Mouse (Mus musculus) thymus, adult 2 months (tissue): ENCODE measurements around the gene Tnnc1. TPM values are rescaled to one million over a fixed set of nuclear protein-coding genes. Genes with fewer than 3 reads are reported as not detected.

Experiments used
- DNase-seq: peaks from one replicate; pipeline ENCODE4 v3.0.0; 2021
- H3K27ac ChIP-seq: fragments of 200-500 bp; 2 replicates; pipeline ENCODE4 v1.5.1; 2012; ENCODE audit warnings: low read length, control low read depth; ENCODE audit not compliant: control insufficient read depth, insufficient read depth
- H3K27me3 ChIP-seq: fragments of 200-500 bp; 2 replicates; pipeline ENCODE4 v1.6.1; 2012; ENCODE audit warnings: mild to moderate bottlenecking, low read length, moderate library complexity, mixed read lengths; ENCODE audit not compliant: control insufficient read depth, insufficient read depth
- H3K36me3 ChIP-seq: fragments of 200-500 bp; 2 replicates; pipeline ENCODE4 v1.6.1; 2012; ENCODE audit warnings: mild to moderate bottlenecking, low read length, moderate library complexity; ENCODE audit not compliant: control insufficient read depth, insufficient read depth
- H3K4me1 ChIP-seq: fragments of 200-500 bp; replicated peaks from 2 replicates; pipeline ENCODE4 v1.6.1; 2012; ENCODE audit warnings: low read length; ENCODE audit not compliant: control insufficient read depth, insufficient read depth
- H3K4me3 ChIP-seq: fragments of 200-500 bp; 2 replicates; pipeline ENCODE4 v1.5.1; 2012; ENCODE audit warnings: mild to moderate bottlenecking, low read length, control low read depth, moderate library complexity; ENCODE audit not compliant: control insufficient read depth, insufficient read depth
- CTCF ChIP-seq: fragments of 200-500 bp; IDR thresholded peaks from 2 replicates; pipeline ENCODE4 v1.5.1; 2012; ENCODE audit warnings: mild to moderate bottlenecking, control low read depth, low read length, moderate library complexity, borderline replicate concordance; ENCODE audit not compliant: control insufficient read depth, poor library complexity, insufficient read depth; ENCODE audit errors: extremely low read depth
- POLR2A ChIP-seq: fragments of 200-500 bp; IDR thresholded peaks from 2 replicates; pipeline ENCODE4 v1.6.1; 2012; ENCODE audit warnings: mild to moderate bottlenecking, low read length, control low read depth, moderate library complexity; ENCODE audit not compliant: control insufficient read depth, poor library complexity, insufficient read depth; ENCODE audit errors: extremely low read depth
- WGBS: fragments of 180-500 bp; shearing (Covaris S2); methylation state at CpG from one replicate; pipeline ENCODE4 v1.1.7; 2018; 5-methylcytosine and 5-hydroxymethylcytosine counted together
- polyA plus RNA-seq: library from polyadenylated mRNA; depleted of rRNA; stranded (reverse); fragments of >200 nt; gene quantifications from 2 replicates; pipeline ENCODE4 v1.2.3, GENCODE M21; 2012

Tnnc1 gene
- polyA plus RNA-seq, 1 experiment, result 103 TPM

DNA sequence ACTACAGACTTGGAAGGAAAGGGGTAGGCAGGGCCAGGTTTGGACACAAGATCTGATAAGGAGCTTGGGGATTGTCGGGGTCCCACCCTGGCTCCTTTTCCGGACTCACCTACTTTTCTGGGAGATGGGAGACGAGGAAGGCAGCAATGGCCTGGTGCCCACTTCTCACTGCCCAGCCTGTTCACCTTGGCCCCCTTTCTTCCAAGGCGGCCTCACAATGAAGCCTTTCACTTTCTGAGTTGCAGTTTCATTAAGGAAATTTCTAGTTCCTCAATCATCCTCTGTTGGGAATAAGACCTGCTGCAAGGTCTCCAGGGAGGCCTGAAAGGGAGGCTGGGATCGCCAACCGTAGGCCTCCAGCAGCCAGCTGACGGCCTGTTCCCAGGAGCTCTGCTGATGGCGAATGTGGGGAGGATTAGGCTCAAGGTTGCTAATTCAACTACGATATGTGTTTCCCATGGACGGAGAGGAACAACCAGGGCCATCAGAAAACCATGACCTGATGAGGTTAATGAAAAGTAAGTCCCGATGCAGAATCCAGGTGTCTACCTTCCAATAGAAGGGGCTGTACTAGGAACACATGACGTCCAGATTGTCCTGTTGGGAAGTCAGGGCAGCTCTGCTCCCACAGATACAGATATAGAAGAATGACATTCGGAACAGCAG is 24.4 kb downstream of the Tnnc1 start:
- no peak for TF ChIP-seq CTCF
- TF ChIP-seq POLR2A, result no peak
- DNase-seq, result no peak

DNA sequence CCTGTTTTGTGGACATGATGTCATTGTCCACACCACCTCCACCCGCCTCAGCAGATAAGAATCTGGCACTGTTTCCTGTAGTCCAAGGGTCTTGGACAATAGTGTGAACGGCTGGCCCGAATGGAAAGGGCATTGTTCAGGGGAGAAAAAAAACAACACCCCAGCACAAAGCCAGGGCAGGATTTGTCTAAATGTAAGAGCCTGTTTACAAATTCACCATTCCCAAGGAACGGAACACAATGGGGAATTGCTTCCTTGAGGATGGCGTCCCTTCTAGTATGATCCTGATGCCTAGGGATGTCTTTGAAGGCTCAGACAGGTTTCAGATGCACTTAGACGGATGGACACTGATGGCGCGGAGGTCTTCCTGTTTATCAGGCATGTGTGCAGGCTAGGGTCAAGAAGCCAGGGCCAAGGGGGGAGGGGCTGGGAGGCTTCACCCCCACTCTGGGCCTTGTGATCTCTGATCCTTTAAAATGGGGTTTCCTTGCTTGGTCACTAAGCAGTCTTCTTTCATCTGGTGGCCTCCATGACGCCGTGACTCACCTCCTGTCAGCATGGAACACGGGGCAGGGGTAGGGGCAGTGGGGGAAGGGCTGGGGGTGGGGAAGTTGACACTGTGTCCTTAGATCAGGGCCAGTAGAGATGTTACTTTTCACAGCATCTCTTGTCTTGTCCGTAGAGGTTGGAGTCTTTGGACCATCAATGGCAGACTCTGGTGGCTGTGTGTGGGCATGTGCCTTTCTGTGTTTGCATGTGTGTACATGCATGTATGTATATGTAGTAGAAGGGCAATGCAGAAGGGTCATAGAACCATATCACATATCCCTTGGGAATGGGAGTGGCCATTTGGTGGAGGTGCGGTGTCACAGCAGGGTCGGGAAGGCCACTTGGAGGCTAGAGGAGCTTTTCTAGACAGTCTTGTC is 25.2 kb downstream of the Tnnc1 start:
- Histone ChIP-seq H3K27me3 (no peaks in the 10 kb centered on the region), H3K36me3 (no peaks in the 10 kb centered on the region), H3K27ac (no peak overlapping the region), H3K4me1 (peaks cover 7% of the 10 kb centered on the region), H3K4me3 (no peak overlapping the region)
- TF ChIP-seq POLR2A, result no peak
- no peak for TF ChIP-seq CTCF
- WGBS, result 90% methylated on average over 14 of the region's 14 CpGs
- no peak for DNase-seq

More for the DNA sequence above, 24.4 kb downstream of the Tnnc1 start:
- Histone ChIP-seq H3K27ac (no peak overlapping the region), H3K4me3 (no peak overlapping the region), H3K4me1 (peaks cover 12% of the 10 kb centered on the region), H3K36me3 (no peaks in the 10 kb centered on the region), H3K27me3 (no peaks in the 10 kb centered on the region)
- 91% methylated on average over 13 of the region's 13 CpGs for WGBS

DNA sequence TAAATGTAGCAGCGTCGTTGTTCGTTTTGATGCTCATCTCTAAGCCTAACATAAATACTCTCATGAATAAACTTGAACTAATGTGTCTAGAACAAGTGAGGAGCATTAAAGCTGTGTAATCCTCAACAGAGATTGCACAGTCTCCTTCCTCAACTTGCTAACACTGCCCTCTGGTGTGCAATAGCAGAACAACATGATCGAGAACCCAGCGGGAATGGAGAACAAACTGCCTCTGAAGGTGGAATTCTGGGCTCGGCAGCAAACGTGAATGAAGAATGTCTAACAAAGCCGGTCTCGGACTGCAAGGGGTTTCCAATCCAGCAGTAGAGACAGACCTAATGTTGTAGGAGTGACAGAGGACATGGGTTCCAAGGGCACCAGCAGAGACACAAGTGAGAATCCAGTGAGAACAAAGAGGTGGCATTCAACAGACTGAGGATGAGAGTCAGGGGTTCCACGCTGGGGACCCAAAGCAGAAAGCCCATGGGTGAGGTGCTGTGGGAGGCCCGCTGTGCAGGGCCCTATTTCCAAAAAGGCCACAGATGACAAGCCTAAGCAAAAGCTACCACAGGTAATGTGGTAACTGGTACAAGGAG is 26.0 kb downstream of the Tnnc1 start:
- H3K4me1 ChIP-seq, result 0 out of 2 replicates have a peak, but pooled peaks cover 3% of the 10 kb centered on the region
- H3K27me3 ChIP-seq, result no peaks in the 10 kb centered on the region
- peak; percentile 75 for DNase-seq
- H3K4me3 ChIP-seq, result no peak overlapping the region
- H3K27ac ChIP-seq, result no peak overlapping the region
- WGBS, result 10% methylated on average over 11 of the region's 11 CpGs
- TF ChIP-seq POLR2A (no peak), CTCF (peak; percentile 19; the same call in 1 of the 2 replicates)
- no peaks in the 10 kb centered on the region for H3K36me3 ChIP-seq

DNA sequence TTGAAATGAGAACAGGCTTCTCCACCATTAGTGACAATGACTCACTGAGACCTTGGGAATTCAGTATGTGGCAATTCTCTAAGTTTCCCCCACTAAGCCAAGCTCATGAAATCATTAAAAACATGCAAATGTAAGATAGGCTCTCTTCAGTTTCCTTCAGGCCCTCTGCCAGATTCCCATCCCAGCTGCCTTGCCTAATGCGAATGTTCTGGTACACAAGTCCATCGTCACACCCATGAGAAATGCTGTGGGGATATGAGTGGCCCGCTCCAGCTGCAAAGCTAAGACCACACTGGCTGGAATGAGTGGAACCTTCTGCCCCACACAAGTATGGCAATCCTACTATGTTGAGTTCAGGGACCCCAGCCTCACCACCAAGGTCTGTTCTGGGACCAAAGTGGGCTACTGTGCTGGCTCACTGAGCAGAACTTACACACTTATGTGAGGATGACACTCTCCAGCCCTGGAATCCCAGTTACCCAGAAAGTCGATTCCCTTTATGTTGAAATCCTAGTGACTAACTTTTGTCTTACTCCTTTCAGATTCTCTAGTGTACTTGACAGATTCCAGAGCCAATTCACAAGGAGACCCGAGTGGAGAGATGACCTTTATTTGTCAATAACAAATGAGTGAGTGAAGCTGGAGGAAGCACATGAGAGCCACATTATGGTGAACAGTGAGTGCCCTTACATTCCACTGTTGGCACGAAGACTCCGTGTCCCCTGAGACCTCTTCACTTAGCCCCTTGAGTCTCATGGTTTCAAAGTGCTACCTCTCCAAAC is 29.2 kb downstream of the Tnnc1 start:
- H3K27ac ChIP-seq, result no peak overlapping the region
- DNase-seq, result no peak
- no peaks in the 10 kb centered on the region for H3K36me3 ChIP-seq
- 0 out of 2 replicates have a peak, but pooled peaks cover 3% of the 10 kb centered on the region for H3K4me1 ChIP-seq
- H3K27me3 ChIP-seq, result no peaks in the 10 kb centered on the region
- no peak for TF ChIP-seq POLR2A
- no peak for TF ChIP-seq CTCF
- no peak overlapping the region for H3K4me3 ChIP-seq
- 95% methylated on average over 7 of the region's 7 CpGs for WGBS

DNA sequence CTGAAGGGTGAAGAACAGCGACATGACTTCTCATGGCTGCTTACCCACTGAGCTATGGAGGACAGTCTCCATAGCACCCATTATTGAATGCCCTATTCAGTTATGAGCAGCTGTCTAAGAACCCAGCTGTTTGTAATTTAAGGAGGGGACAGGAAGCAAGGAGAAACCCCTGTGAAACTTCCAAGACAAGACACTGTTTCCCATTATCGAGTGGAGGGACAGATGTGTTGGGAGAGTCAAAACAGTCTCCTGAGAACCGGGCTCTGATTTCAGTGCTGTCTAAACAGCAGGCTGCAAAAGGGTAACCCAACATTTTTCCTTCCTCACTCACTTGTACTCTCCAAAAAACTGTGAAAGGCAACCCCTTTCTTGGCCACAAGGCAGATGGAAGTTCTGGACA is 32.4 kb downstream of the Tnnc1 start:
- no peak overlapping the region for H3K27ac ChIP-seq
- H3K36me3 ChIP-seq, result no peaks in the 10 kb centered on the region
- TF ChIP-seq CTCF (no peak), POLR2A (no peak)
- H3K4me1 ChIP-seq, result no peaks in the 10 kb centered on the region
- DNase-seq, result no peak
- H3K4me3 ChIP-seq, result no peak overlapping the region
- H3K27me3 ChIP-seq, result no peaks in the 10 kb centered on the region
- WGBS, result 85% methylated on average over 3 of the region's 3 CpGs

- Histone ChIP-seq H3K27ac (no peak overlapping the region), H3K4me1 (no peaks in the 10 kb centered on the region), H3K27me3 (no peaks in the 10 kb centered on the region), H3K4me3 (no peak overlapping the region), H3K36me3 (no peaks in the 10 kb centered on the region)
- WGBS, result 45% methylated on average over 1 of the region's 1 CpGs
- no peak for DNase-seq
- TF ChIP-seq CTCF (no peak), POLR2A (no peak)
Measured at GRCm38 (mm10) chr14:31244777-31245176, 36.7 kb downstream of the Tnnc1 start.
